Mouse (Mus musculus) heart, postnatal 0 days (tissue): ENCODE data around the gene Gm29666.

Source experiments
- CTCF ChIP-seq: IDR thresholded peaks from 2 replicates; pipeline ENCODE4 v1.5.1; 2016; ENCODE audit warnings: antibody characterized with exemption, control low read depth, low read depth
- EP300 ChIP-seq: IDR thresholded peaks from 2 replicates; pipeline ENCODE4 v1.6.1; 2016; ENCODE audit warnings: antibody characterized with exemption, low read depth

DNA sequence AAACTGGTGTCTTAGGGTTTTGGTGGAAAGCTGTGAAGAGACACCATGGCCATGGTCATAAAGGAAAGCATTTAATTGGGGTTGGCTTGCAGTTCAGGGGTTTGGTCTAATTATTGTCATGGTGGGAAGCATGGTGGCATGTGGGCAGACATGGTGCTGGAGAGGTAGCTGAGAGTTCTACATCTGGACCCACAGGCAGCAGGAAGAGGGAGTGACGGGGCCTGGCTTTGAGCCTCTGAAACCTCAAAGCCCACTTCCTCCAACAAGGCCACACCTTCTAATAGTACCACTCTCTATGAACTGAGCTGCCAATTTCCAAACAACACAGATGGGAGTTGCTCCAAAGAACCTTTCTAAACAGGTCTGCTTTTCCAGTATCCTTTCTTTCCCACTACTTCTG is 23.2 kb downstream of the Gm29666 start:
- TF ChIP-seq CTCF: no peak
- TF ChIP-seq EP300: no peak
